ENCODE assay signal across 10 mouse cellular contexts in the genomic region with DNA sequence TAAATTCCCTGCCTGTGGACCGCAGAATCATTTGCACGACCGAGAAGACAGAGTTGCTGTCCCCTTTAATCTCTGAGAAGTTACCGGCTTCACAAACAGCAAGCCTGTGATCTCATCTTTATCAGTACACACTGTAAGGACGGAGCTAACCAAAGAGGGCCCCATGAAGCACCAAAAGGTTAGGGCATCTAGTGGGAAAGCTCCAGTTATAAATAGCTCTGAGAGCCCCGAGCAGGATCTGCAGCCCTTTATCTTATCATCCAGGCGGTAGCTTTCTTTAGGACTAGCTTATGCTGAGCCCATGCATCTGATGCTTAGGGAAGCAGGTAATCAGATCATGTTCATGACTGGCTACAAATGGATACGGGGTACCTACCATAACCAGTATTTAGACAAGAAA.
DNase-seq lines count a peak whose midpoint lies in the region; ATAC-seq and TF ChIP-seq lines count a peak whose summit lies in the region.
"Had no signal": no experiment of that assay in that cellular context is flagged by ENCODE, and none has a peak within 500 bp of the region (broad histone marks: within the 10 kb centered on the region; RNA-seq: fewer than 3 reads in every experiment).

No protein-coding gene starts in this region.

- H3K9ac ChIP-seq in kidney, embryonic 16.5 days (replicated peaks; ENCODE audit: low read length), result 0 out of 2 replicates have a peak overlapping the region, but pooled peaks have one; percentile 13
- peak overlapping the region; percentile 24; the same call in 1 of the 2 replicates for H3K9ac ChIP-seq in heart, postnatal 0 days (replicated peaks; ENCODE audit: low read depth, low read length)
- no peak overlapping the region for H3K9ac ChIP-seq in forebrain, embryonic 14.5 days (ENCODE audit: low read length)
- H3K9ac ChIP-seq: neural tube, embryonic 13.5 days had no signal

- ATAC-seq in kidney, embryonic 16.5 days (ENCODE audit: low FRiP score, low TSS enrichment), result no peak
- peak; percentile 52 for ATAC-seq in heart, postnatal 0 days (ENCODE audit: insufficient read depth, low read depth)
- peak; percentile 54 for ATAC-seq in megakaryocyte progenitor cell, adult 5-6 weeks (replicated peaks; ENCODE audit: poor library complexity)
- ATAC-seq in forebrain, embryonic 14.5 days, result no peak

- no peak for TF ChIP-seq CTCF in heart, postnatal 0 days (IDR thresholded peaks at IDR 0.05; ENCODE audit: low read depth)

- DNase-seq in kidney, adult 11 months, result no peak
- peak; percentile 49 for DNase-seq in heart, postnatal 0 days (ENCODE audit: low spot score)
- no peak for DNase-seq in right cerebral cortex, postnatal 36 days (ENCODE audit: low spot score in 2 of 2)
- DNase-seq in forebrain, embryonic 14.5 days (ENCODE audit: low spot score), result no peak
- DNase-seq: right cerebral cortex, postnatal 4 days had no signal

- no peaks in the 10 kb centered on the region for H3K9me3 ChIP-seq in kidney, embryonic 16.5 days (ENCODE audit: low read length)
- no peaks in the 10 kb centered on the region for H3K9me3 ChIP-seq in heart, postnatal 0 days (replicated peaks; ENCODE audit: control insufficient read depth, low read length)
- no peaks in the 10 kb centered on the region for H3K9me3 ChIP-seq in forebrain, embryonic 14.5 days (replicated peaks; ENCODE audit: control insufficient read depth, low read length)
- H3K9me3 ChIP-seq: midbrain, embryonic 10.5 days; neural tube, embryonic 13.5 days had no signal

- H3K36me3 ChIP-seq in kidney, embryonic 16.5 days (ENCODE audit: insufficient read depth, low read length), result no peaks in the 10 kb centered on the region
- H3K36me3 ChIP-seq in heart, postnatal 0 days (replicated peaks; ENCODE audit: control insufficient read depth, insufficient read depth, low read length), result no peaks in the 10 kb centered on the region
- no peaks in the 10 kb centered on the region for H3K36me3 ChIP-seq in forebrain, embryonic 14.5 days (ENCODE audit: control insufficient read depth, insufficient read depth, low read length)
- H3K36me3 ChIP-seq: midbrain, embryonic 10.5 days; neural tube, embryonic 13.5 days had no signal

- H3K4me2 ChIP-seq in kidney, embryonic 16.5 days (replicated peaks; ENCODE audit: low read depth, low read length), result peak overlapping the region; percentile 8; the same call in 1 of the 2 replicates
- H3K4me2 ChIP-seq in heart, postnatal 0 days (ENCODE audit: low read depth, low read length), result peak overlapping the region; percentile 51
- no peak overlapping the region for H3K4me2 ChIP-seq in forebrain, embryonic 14.5 days (ENCODE audit: low read length)
- H3K4me2 ChIP-seq: neural tube, embryonic 13.5 days had no signal

- H3K4me1 ChIP-seq in kidney, embryonic 16.5 days (ENCODE audit: insufficient read depth, low read length), result peaks cover 16% of the 10 kb centered on the region; the same call in 1 of the 2 replicates
- H3K4me1 ChIP-seq in brown adipose tissue, adult 24 weeks (ENCODE audit: control insufficient read depth, insufficient read depth, insufficient read length, low read length), result peaks cover 42% of the 10 kb centered on the region
- H3K4me1 ChIP-seq in heart, postnatal 0 days (ENCODE audit: control insufficient read depth, insufficient read depth), result peaks cover 33% of the 10 kb centered on the region
- H3K4me1 ChIP-seq in forebrain, embryonic 14.5 days (ENCODE audit: control insufficient read depth, insufficient read depth, low read length), result no peaks in the 10 kb centered on the region
- H3K4me1 ChIP-seq: midbrain, embryonic 10.5 days; neural tube, embryonic 13.5 days had no signal

- TF ChIP-seq EP300 in heart, postnatal 0 days (IDR thresholded peaks at IDR 0.05; ENCODE audit: low read depth), result no peak

- H3K27me3 ChIP-seq in kidney, embryonic 16.5 days (ENCODE audit: insufficient read depth, low read length), result no peaks in the 10 kb centered on the region
- H3K27me3 ChIP-seq in heart, postnatal 0 days (ENCODE audit: control insufficient read depth, insufficient read depth, low read length), result no peaks in the 10 kb centered on the region
- no peaks in the 10 kb centered on the region for H3K27me3 ChIP-seq in forebrain, embryonic 14.5 days (replicated peaks; ENCODE audit: control insufficient read depth, insufficient read depth, low read length)
- H3K27me3 ChIP-seq: neural tube, embryonic 13.5 days had no signal

- 47% methylated on average over 8 of the region's 8 CpGs for WGBS in kidney, embryonic 16.5 days
- 3% methylated on average over 8 of the region's 8 CpGs for WGBS in heart, postnatal 0 days
- WGBS in forebrain, embryonic 14.5 days, result 74% methylated on average over 8 of the region's 8 CpGs

- no peak overlapping the region for H3K4me3 ChIP-seq in kidney, embryonic 16.5 days (ENCODE audit: low read length)
- H3K4me3 ChIP-seq in brown adipose tissue, adult 24 weeks (ENCODE audit: insufficient read depth, low read depth, low read length), result peak overlapping the region; percentile 30; the same call in 1 of the 2 replicates
- 0 out of 2 replicates have a peak overlapping the region, but pooled peaks have one; percentile 6 for H3K4me3 ChIP-seq in heart, postnatal 0 days (ENCODE audit: low read depth, low read length)
- no peak overlapping the region for H3K4me3 ChIP-seq in forebrain, embryonic 14.5 days (ENCODE audit: low read depth, low read length)
- H3K4me3 ChIP-seq: midbrain, embryonic 10.5 days; neural tube, embryonic 13.5 days had no signal

- peak overlapping the region; percentile 70 for H3K27ac ChIP-seq in kidney, embryonic 16.5 days (ENCODE audit: low read length)
- H3K27ac ChIP-seq in brown adipose tissue, adult 24 weeks (replicated peaks; ENCODE audit: low read depth, low read length), result peak overlapping the region; percentile 87
- peak overlapping the region; percentile 86 for H3K27ac ChIP-seq in heart, postnatal 0 days (ENCODE audit: low read depth)
- H3K27ac ChIP-seq in forebrain, embryonic 14.5 days (ENCODE audit: low read depth, low read length), result no peak overlapping the region
- H3K27ac ChIP-seq: midbrain, embryonic 10.5 days; neural tube, embryonic 13.5 days had no signal

Comparison
In these comparisons a context has a peak if more than half of its experiments do, and no peak if none do; other contexts are left out.
1. ATAC-seq: peak in heart, postnatal 0 days (single experiment) and megakaryocyte progenitor cell, adult 5-6 weeks (single experiment); none in kidney, embryonic 16.5 days (single experiment) and forebrain, embryonic 14.5 days (single experiment).
2. H3K4me3 ChIP-seq: peak in brown adipose tissue, adult 24 weeks (single experiment) and heart, postnatal 0 days (single experiment); none in kidney, embryonic 16.5 days (single experiment) and forebrain, embryonic 14.5 days (single experiment).